In genomic region chr2:28228364-28228763, GRCm38 (mm10) we compare ENCODE assay signal across 19 mouse cellular contexts. TPM values are rescaled to one million over a fixed set of nuclear protein-coding genes. Genes with fewer than 3 reads are reported as not detected.
DNase-seq lines count a peak whose midpoint lies in the region; ATAC-seq and TF ChIP-seq lines count a peak whose summit lies in the region.
"Had no signal": no experiment of that assay in that cellular context is flagged by ENCODE, and none has a peak within 500 bp of the region (broad histone marks: within the 10 kb centered on the region; RNA-seq: fewer than 3 reads in every experiment).

No protein-coding gene starts in this region.

- no peaks in the 10 kb centered on the region for H3K27me3 ChIP-seq in hindbrain, embryonic 11.5 days (ENCODE audit: control insufficient read depth, insufficient read depth, low read length)
- no peaks in the 10 kb centered on the region for H3K27me3 ChIP-seq in midbrain, postnatal 0 days (ENCODE audit: insufficient read depth, low read length)
- H3K27me3 ChIP-seq: limb, embryonic 15.5 days; neural tube, embryonic 13.5 days had no signal

- no peak for DNase-seq in layer of hippocampus, adult 2 months (ENCODE audit: low spot score in 2 of 2)
- no peak for DNase-seq in layer of hippocampus, adult 9-10 months (ENCODE audit: low spot score)
- peak; percentile 49 for DNase-seq in adrenal gland, postnatal 14 days
- DNase-seq in hindbrain, embryonic 11.5 days (ENCODE audit: low spot score) = no peak
- no peak for DNase-seq in midbrain, postnatal 0 days (ENCODE audit: low spot score)
- DNase-seq in testis, postnatal 14 days (ENCODE audit: low spot score) = no peak
- no peak for DNase-seq in testis, postnatal 10 days (ENCODE audit: low spot score)
- DNase-seq: cerebellum, adult 9-11 months; heart, postnatal 14 days; kidney, adult 2 months; kidney, postnatal 10 days; thymus, adult 18-20 months had no signal

- peak overlapping the region; percentile 7; the same call in 1 of the 2 replicates for H3K27ac ChIP-seq in layer of hippocampus, adult 2 months
- 0 out of 2 replicates have a peak overlapping the region, but pooled peaks have one; percentile 42 for H3K27ac ChIP-seq in hindbrain, embryonic 11.5 days (ENCODE audit: low read depth, low read length)
- H3K27ac ChIP-seq in midbrain, postnatal 0 days (ENCODE audit: low read depth, low read length) = 0 out of 2 replicates have a peak overlapping the region, but pooled peaks have one; percentile 55
- H3K27ac ChIP-seq: liver, embryonic 15.5 days; neural tube, embryonic 13.5 days had no signal

- H3K4me2 ChIP-seq in hindbrain, embryonic 11.5 days (replicated peaks; ENCODE audit: low read depth, low read length) = no peak overlapping the region
- no peak overlapping the region for H3K4me2 ChIP-seq in midbrain, postnatal 0 days (ENCODE audit: low read depth, low read length, poor library complexity, severe bottlenecking)
- H3K4me2 ChIP-seq: heart, embryonic 12.5 days; limb, embryonic 15.5 days; liver, embryonic 15.5 days; neural tube, embryonic 13.5 days had no signal

- ATAC-seq in hindbrain, embryonic 11.5 days (ENCODE audit: low FRiP score) = no peak
- no peak for ATAC-seq in midbrain, postnatal 0 days (ENCODE audit: low FRiP score)
- ATAC-seq: inflammation-experienced regulatory T-cells, adult 6 months; lung, postnatal 0 days had no signal

- H3K36me3 ChIP-seq in hindbrain, embryonic 11.5 days (ENCODE audit: control insufficient read depth, insufficient read depth, low read length) = no peaks in the 10 kb centered on the region
- peaks cover 43% of the 10 kb centered on the region for H3K36me3 ChIP-seq in midbrain, postnatal 0 days (ENCODE audit: insufficient read depth, low read length)
- H3K36me3 ChIP-seq: liver, embryonic 15.5 days had no signal

- no peak overlapping the region for H3K9ac ChIP-seq in hindbrain, embryonic 11.5 days (ENCODE audit: low read depth, low read length)
- no peak overlapping the region for H3K9ac ChIP-seq in midbrain, postnatal 0 days (replicated peaks; ENCODE audit: low read length, poor library complexity, severe bottlenecking)
- H3K9ac ChIP-seq: forebrain, postnatal 0 days; heart, embryonic 12.5 days; limb, embryonic 15.5 days; liver, embryonic 15.5 days; neural tube, embryonic 13.5 days had no signal

- H3K4me3 ChIP-seq in layer of hippocampus, adult 2 months = no peak overlapping the region
- H3K4me3 ChIP-seq in hindbrain, embryonic 11.5 days (ENCODE audit: low read depth, low read length) = no peak overlapping the region
- no peak overlapping the region for H3K4me3 ChIP-seq in midbrain, postnatal 0 days (ENCODE audit: low read depth, low read length)
- H3K4me3 ChIP-seq: heart, embryonic 12.5 days; limb, embryonic 15.5 days; liver, embryonic 15.5 days; neural tube, embryonic 13.5 days had no signal

- no peaks in the 10 kb centered on the region for H3K4me1 ChIP-seq in hindbrain, embryonic 11.5 days (replicated peaks; ENCODE audit: control insufficient read depth, insufficient read depth, low read length)
- peaks cover 13% of the 10 kb centered on the region for H3K4me1 ChIP-seq in midbrain, postnatal 0 days (ENCODE audit: insufficient read depth, low read length)
- H3K4me1 ChIP-seq: liver, embryonic 15.5 days had no signal

- no peaks in the 10 kb centered on the region for H3K9me3 ChIP-seq in hindbrain, embryonic 11.5 days (ENCODE audit: control insufficient read depth, low read length)
- no peaks in the 10 kb centered on the region for H3K9me3 ChIP-seq in midbrain, postnatal 0 days (ENCODE audit: low read length)
- H3K9me3 ChIP-seq: heart, embryonic 12.5 days; limb, embryonic 15.5 days; liver, embryonic 15.5 days; neural tube, embryonic 13.5 days had no signal

- 97% methylated on average over 4 of the region's 4 CpGs for WGBS in hindbrain, embryonic 11.5 days
- WGBS in midbrain, postnatal 0 days = 69% methylated on average over 4 of the region's 4 CpGs

- no peak for TF ChIP-seq CTCF in layer of hippocampus, adult 2 months (conservative IDR thresholded peaks at IDR 0.05)
- no peak for TF ChIP-seq CTCF in midbrain, postnatal 0 days (IDR thresholded peaks at IDR 0.05)

RNA-seq across cellular contexts. Expression of gene Olfm1, which starts 35.6 kb away (rescaled TPM):
- 1,000 to 10,000 TPM; 1,799 to 1,811 TPM for total RNA-seq in layer of hippocampus, adult 2 months (2021)
- total RNA-seq in adrenal gland, postnatal 14 days (2021) = 32.3 and 37.4 TPM in 2 replicates
- polyA plus RNA-seq in hindbrain, embryonic 11.5 days (2014; fragmentation: Nextera tagmentation; extraction: Ambion mirVana) = 139 and 152 TPM in 2 replicates
- 486 and 500 TPM in 2 replicates for total RNA-seq in midbrain, postnatal 0 days (2014; rRNA removed)
- 426 and 440 TPM in 2 replicates for polyA plus RNA-seq in midbrain, postnatal 0 days (2015; fragmentation: Nextera tagmentation; extraction: Ambion mirVana)

Comparison
In these comparisons a context has a peak if more than half of its experiments do, and no peak if none do; other contexts are left out.
1. RNA of gene Olfm1, which starts 35.6 kb away (total RNA-seq): 1,799 to 1,811 TPM in layer of hippocampus, adult 2 months and 486 to 500 TPM in midbrain, postnatal 0 days; 32.3 to 37.4 TPM in adrenal gland, postnatal 14 days; every median in the first group is over 10 times any median in the second.
2. Peak in every context shown above with its lines, with median percentiles within 50 percentile points of each other: H3K27ac ChIP-seq.